Mouse (Mus musculus) ES-E14 (cell line): Measurements from ENCODE around the gene Prkcb. TPM values are rescaled to one million over a fixed set of nuclear protein-coding genes. Genes with fewer than 3 reads are reported as not detected.

Experiments used
- DNase-seq: peaks from one replicate; pipeline ENCODE4 v3.0.0-alpha.2; 2013; ENCODE audit warnings: low read depth, low spot score
- H3K27ac ChIP-seq: 2 replicates; pipeline ENCODE4 v1.5.1; 2012; ENCODE audit warnings: low read depth, mild to moderate bottlenecking, low read length, moderate library complexity, mixed read lengths; ENCODE audit not compliant: poor library complexity, insufficient read depth, severe bottlenecking
- H3K36me3 ChIP-seq: 2 replicates; pipeline ENCODE4 v1.6.1; 2012; ENCODE audit warnings: mild to moderate bottlenecking, low read length, moderate library complexity, mixed read lengths; ENCODE audit not compliant: control insufficient read depth, poor library complexity, insufficient read depth, severe bottlenecking
- H3K4me1 ChIP-seq, 2 experiments: fragments of 150-350 bp in 1 of 2; sonication (generic) in 1 of 2; 2 replicates each; pipeline ENCODE4 v1.6.1; 2012; ENCODE audit warnings: low read length in 2 of 2, mild to moderate bottlenecking in 1 of 2, mixed read lengths in 1 of 2; ENCODE audit not compliant: control insufficient read depth in 2 of 2, insufficient read depth in 2 of 2, poor library complexity in 1 of 2
- H3K4me3 ChIP-seq, 2 experiments: fragments of 150-350 bp in 1 of 2; sonication (generic) in 1 of 2; 2 replicates each; pipeline ENCODE4 v1.5.1; 2012; ENCODE audit warnings: low read length in 2 of 2, low read depth in 1 of 2, mild to moderate bottlenecking in 1 of 2, mixed read lengths in 1 of 2; ENCODE audit not compliant: insufficient read depth in 1 of 2, poor library complexity in 1 of 2, severe bottlenecking in 1 of 2
- H3K9ac ChIP-seq: 2 replicates; pipeline ENCODE4 v1.6.1; 2012; ENCODE audit warnings: low read depth, mild to moderate bottlenecking, low read length, mixed read lengths; ENCODE audit not compliant: poor library complexity, insufficient read depth, severe bottlenecking
- H3K9me3 ChIP-seq: fragments of 150-350 bp; sonication (generic); 2 replicates; pipeline ENCODE4 v1.6.1; 2012; ENCODE audit warnings: low read depth, mild to moderate bottlenecking, low read length; ENCODE audit not compliant: control insufficient read depth, insufficient read depth
- CHD2 ChIP-seq: IDR thresholded peaks from 2 replicates; pipeline ENCODE4 v1.6.1; 2014; ENCODE audit warnings: mild to moderate bottlenecking, low read depth, low read length, inconsistent platforms
- HCFC1 ChIP-seq: IDR thresholded peaks from 2 replicates; pipeline ENCODE4 v1.6.1; 2012; ENCODE audit warnings: low read length, inconsistent platforms, borderline replicate concordance; ENCODE audit not compliant: insufficient read depth
- MAFK ChIP-seq: IDR thresholded peaks from 2 replicates; pipeline ENCODE4 v1.6.1; 2014; ENCODE audit warnings: mild to moderate bottlenecking, low read depth, low read length, inconsistent platforms; ENCODE audit not compliant: insufficient read depth
- ZC3H11A ChIP-seq: IDR thresholded peaks from 2 replicates; pipeline ENCODE4 v1.6.1; 2012; ENCODE audit warnings: low read depth, mild to moderate bottlenecking, inconsistent platforms, low read length, borderline replicate concordance
- ZNF384 ChIP-seq: IDR thresholded peaks from 2 replicates; pipeline ENCODE4 v1.6.1; 2012; ENCODE audit warnings: low read depth, low read length, inconsistent platforms
- in situ Hi-C, 2 experiments: fragments of 600-800 bp; cut with MboI; formaldehyde crosslinking; loops; one replicate each; pipeline ENCODE4 v1.15.1; 2025; ENCODE audit warnings: low sequenced_read_pairs in 2 of 2, inconsistent platforms in 1 of 2; ENCODE audit not compliant: unreplicated experiment in 2 of 2
- total RNA-seq: library from RNA; depleted of rRNA; stranded (reverse); fragments of 300-350 nt; gene quantifications from 2 replicates; pipeline ENCODE4 v1.2.3, GENCODE M21; 2012

Prkcb gene
- total RNA-seq, 1 experiment: 6.1 TPM

DNA sequence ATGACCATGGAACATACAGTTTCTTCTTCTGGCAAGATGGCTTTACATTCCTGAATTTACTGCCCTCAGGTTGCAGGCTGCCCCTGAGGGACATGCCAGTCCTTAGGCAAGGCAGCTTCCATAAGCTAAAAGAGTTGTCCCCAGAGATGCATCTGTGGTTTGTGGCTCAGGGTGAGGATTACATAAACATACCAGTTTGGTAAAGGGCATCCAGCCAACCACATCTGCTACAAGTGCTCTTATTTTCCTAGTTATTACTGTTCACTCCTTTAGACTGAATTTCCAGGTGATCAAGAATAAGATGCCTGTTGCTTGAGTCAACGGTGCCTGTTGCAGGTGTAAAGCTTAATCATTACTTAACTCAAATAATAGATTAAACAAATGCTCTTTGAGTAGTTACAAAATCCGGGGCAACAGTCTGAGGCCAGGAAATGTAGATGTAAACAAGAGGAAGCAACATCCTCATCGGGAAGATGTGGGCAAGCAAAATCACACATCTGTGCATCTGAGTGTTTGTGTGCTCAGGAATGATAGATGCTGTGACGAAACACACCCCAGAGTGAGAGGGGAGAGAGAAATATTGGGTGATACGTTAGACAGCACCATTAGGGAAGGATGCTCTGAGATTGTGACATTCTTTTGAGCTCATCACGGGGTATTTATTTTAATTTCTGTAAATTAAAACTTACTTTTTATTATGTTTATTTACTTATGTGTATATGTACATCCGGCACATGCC lies 376.9 kb downstream of the Prkcb start:
- H3K9me3 ChIP-seq: no peaks in the 10 kb centered on the region
- in situ Hi-C loops: no loop called here
- no peak overlapping the region for H3K9ac ChIP-seq
- H3K36me3 ChIP-seq: no peaks in the 10 kb centered on the region
- H3K27ac ChIP-seq: no peak overlapping the region
- no peak overlapping the region for H3K4me3 ChIP-seq
- DNase-seq: no peak
- H3K4me1 ChIP-seq: no peaks in the 10 kb centered on the region
- no peak for TF ChIP-seq MAFK
- no peak for TF ChIP-seq ZNF384
- no peak for TF ChIP-seq CHD2
- no peak for TF ChIP-seq HCFC1
- TF ChIP-seq ZC3H11A: no peak

DNA sequence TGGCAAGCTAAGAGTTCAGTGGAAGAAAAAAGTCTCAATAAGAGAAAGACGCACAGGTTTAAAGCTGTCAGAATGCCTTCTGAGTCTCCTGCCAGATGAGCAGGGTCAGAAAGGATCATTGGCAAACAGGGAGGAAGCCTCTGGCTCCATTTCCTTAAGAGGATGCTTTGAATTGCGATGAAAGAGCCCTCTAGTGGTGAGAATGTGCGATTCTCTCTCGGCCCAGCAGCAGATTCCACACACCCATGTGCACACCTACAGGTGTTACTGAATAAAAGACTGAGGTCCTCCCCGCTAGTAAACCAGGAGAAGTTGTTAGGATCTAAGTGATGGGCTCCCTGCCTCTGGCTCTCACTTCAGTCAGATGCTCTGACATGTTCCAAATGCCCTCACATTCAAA lies 379.4 kb downstream of the Prkcb start:
- no peak overlapping the region for H3K27ac ChIP-seq
- no peaks in the 10 kb centered on the region for H3K36me3 ChIP-seq
- peak; percentile 59 for DNase-seq
- TF ChIP-seq ZC3H11A (peak; percentile 75; the same call in 1 of the 2 replicates), ZNF384 (no peak)
- in situ Hi-C loops: no loop called here
- peaks cover 0 to 2% of the 10 kb centered on the region in 2 experiments; a peak in 1 of 4 replicates for H3K4me1 ChIP-seq
- H3K4me3 ChIP-seq: no peak overlapping the region
- no peaks in the 10 kb centered on the region for H3K9me3 ChIP-seq
- H3K9ac ChIP-seq: no peak overlapping the region

DNA sequence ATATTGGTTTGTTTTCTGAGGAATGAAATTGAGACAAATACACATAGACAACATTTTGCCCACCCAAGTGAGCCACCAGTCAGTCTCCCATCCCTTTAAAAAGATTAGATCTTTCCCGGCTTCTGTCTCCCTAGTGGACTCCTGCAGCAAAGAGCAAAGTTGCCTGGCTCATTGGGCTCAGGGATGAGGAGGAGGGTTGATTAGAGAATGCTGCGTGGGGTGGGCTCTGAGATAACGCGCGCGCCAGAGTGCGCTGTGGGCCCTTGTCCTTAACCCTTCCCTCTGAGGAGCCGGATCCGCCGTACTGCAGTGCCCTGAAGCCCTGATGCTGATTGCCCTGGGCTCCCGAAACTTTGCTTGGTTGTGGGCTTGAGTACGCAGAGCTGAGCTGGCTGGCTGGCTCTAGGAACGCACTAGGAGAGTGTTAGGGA lies 381.9 kb downstream of the Prkcb start, which contains the start of gene Cacng3:
TSS of gene Cacng3 (plus strand) at position 51 of the 431 bp plus-strand sequence.
- H3K36me3 ChIP-seq: no peaks in the 10 kb centered on the region
- TF ChIP-seq ZNF384: no peak
- TF ChIP-seq HCFC1: no peak
- no peak for TF ChIP-seq ZC3H11A
- TF ChIP-seq CHD2: no peak
- no peak for TF ChIP-seq MAFK
- no peak within 1 kb of the TSS for H3K27ac ChIP-seq
- H3K4me1 ChIP-seq: peaks cover 0 to 2% of the 10 kb centered on the region in 2 experiments; a peak in 1 of 4 replicates
- H3K9ac ChIP-seq: no peak within 1 kb of the TSS
- H3K4me3 ChIP-seq: peak within 1 kb of the TSS; percentile 56 to 61
- in situ Hi-C loops: no loop called here
- no peaks in the 10 kb centered on the region for H3K9me3 ChIP-seq
- DNase-seq: no peak

DNA sequence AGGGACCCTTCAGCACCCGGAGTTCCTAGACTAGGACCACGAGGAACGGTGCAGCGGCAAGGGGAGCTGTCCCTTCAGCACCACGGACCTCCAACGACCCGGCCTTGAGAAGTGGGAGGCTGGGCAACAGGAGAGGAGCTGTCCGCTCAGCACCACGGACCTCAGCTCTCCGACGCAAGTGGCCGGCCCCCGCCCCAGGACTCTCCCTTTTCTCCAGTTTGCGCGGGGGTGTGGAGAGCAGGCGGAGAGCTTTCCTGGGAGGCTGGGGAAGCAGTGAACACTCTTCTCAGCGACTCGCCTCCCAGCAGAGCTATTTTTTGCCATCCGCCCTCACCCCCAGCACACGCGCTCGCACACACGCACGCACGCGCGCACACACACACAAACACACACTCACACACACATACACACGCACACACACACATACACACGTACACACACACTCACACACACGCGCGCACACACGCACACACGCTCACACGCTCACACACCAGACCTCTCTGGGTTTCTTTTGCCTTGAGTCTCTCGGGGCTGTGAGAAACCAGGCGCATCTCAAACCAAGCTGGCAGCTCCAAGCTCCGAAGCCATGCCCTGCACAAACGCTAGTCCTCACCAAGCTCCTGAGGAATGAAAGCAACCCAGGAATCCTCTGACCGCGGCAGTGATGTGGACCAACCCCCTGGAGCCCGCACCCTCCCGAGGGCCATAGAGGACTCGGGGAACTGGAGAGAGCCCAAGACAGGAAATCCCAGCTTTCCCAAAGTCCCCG lies 382.5 kb downstream of the Prkcb start:
- in situ Hi-C loops: no loop called here
- no peaks in the 10 kb centered on the region for H3K36me3 ChIP-seq
- peak overlapping the region; percentile 56 to 61 for H3K4me3 ChIP-seq
- no peaks in the 10 kb centered on the region for H3K9me3 ChIP-seq
- TF ChIP-seq MAFK: no peak
- TF ChIP-seq ZC3H11A: no peak
- TF ChIP-seq HCFC1: no peak
- no peak for TF ChIP-seq CHD2
- no peak for TF ChIP-seq ZNF384
- no peak overlapping the region for H3K27ac ChIP-seq
- peak; percentile 94 for DNase-seq
- H3K4me1 ChIP-seq: peaks cover 0 to 2% of the 10 kb centered on the region in 2 experiments; a peak in 1 of 4 replicates
- H3K9ac ChIP-seq: no peak overlapping the region
